Mouse (Mus musculus): Measurements from ENCODE around the gene Rfc3. TPM values are rescaled to one million over a fixed set of nuclear protein-coding genes. Genes with fewer than 3 reads are reported as not detected.
A peak's percentile ranks its signal among the peaks of the same experiment; 100 is the strongest.
"Not testable (repeated sequence)": the region's sequence is repeated elsewhere in the genome, so short reads cannot be mapped to it uniquely, and the experiment has no call there.

The Rfc3 gene
- 101 and 109 TPM in 2 replicates for polyA plus RNA-seq (2016; fragmentation: Nextera tagmentation; extraction: Ambion mirVana)

- H3K9me3 ChIP-seq = no peaks in the 10 kb centered on the region
- H3K27me3 ChIP-seq = no peaks in the 10 kb centered on the region
- WGBS = under 1% methylated on average over 40 of the region's 42 CpGs
Measured at GRCm38 (mm10) chr5:151650700-151651410, at the start of gene Rfc3. Rfc3 (minus strand) TSS chr5:151651242.

GRCm38 (mm10) chr5:151693636-151694035 lies 42.6 kb upstream of the Rfc3 start:
- H3K9ac ChIP-seq (replicated peaks); H3K4me2 ChIP-seq (replicated peaks); ATAC-seq (ENCODE audit: low FRiP score, low read depth); H3K4me1 ChIP-seq; H3K4me3 ChIP-seq; H3K36me3 ChIP-seq; H3K27ac ChIP-seq (replicated peaks); H3K27me3 ChIP-seq; H3K9me3 ChIP-seq: not testable (repeated sequence)
- WGBS = 92% methylated on average over 13 of the region's 13 CpGs

More at GRCm38 (mm10) chr5:151650700-151651410, at the start of gene Rfc3:
- Histone ChIP-seq H3K4me3 (peak within 1 kb of the TSS; percentile 79), H3K27ac (replicated peaks) (peak within 1 kb of the TSS; percentile 75), H3K4me2 (replicated peaks) (peak within 1 kb of the TSS; percentile 71), H3K4me1 (peaks cover 10% of the 10 kb centered on the region), H3K9ac (replicated peaks) (peak within 1 kb of the TSS; percentile 75), H3K36me3 (peaks cover 36% of the 10 kb centered on the region)
- ATAC-seq (ENCODE audit: low FRiP score, low read depth) = peak; percentile 99

GRCm38 (mm10) chr5:151686606-151687525 lies 35.8 kb upstream of the Rfc3 start:
- Histone ChIP-seq H3K4me1 (no peaks in the 10 kb centered on the region), H3K27me3 (no peaks in the 10 kb centered on the region), H3K4me2 (replicated peaks) (peak overlapping the region; percentile 48), H3K4me3 (0 out of 2 replicates have a peak overlapping the region, but pooled peaks have one; percentile 18), H3K9ac (replicated peaks) (no peak overlapping the region), H3K36me3 (no peaks in the 10 kb centered on the region), H3K27ac (replicated peaks) (no peak overlapping the region), H3K9me3 (no peaks in the 10 kb centered on the region)
- 29% methylated on average over 15 of the region's 15 CpGs for WGBS
- ATAC-seq (ENCODE audit: low FRiP score, low read depth) = peak; percentile 98

- H3K36me3 ChIP-seq = no peaks in the 10 kb centered on the region
- WGBS = 96% methylated on average over 4 of the region's 4 CpGs
- no peak overlapping the region for H3K4me3 ChIP-seq
- no peaks in the 10 kb centered on the region for H3K9me3 ChIP-seq
- no peak overlapping the region for H3K4me2 ChIP-seq (replicated peaks)
- H3K27ac ChIP-seq (replicated peaks) = no peak overlapping the region
- ATAC-seq (ENCODE audit: low FRiP score, low read depth) = no peak
- no peak overlapping the region for H3K9ac ChIP-seq (replicated peaks)
- H3K4me1 ChIP-seq = no peaks in the 10 kb centered on the region
- H3K27me3 ChIP-seq = no peaks in the 10 kb centered on the region
Measured at GRCm38 (mm10) chr5:151662207-151662606, 11.2 kb upstream of the Rfc3 start.

- Histone ChIP-seq H3K9me3 (no peaks in the 10 kb centered on the region), H3K4me3 (no peak overlapping the region), H3K4me1 (peaks cover 10% of the 10 kb centered on the region), H3K27ac (replicated peaks) (peak overlapping the region; percentile 75), H3K9ac (replicated peaks) (no peak overlapping the region), H3K36me3 (peaks cover 31% of the 10 kb centered on the region), H3K27me3 (no peaks in the 10 kb centered on the region), H3K4me2 (replicated peaks) (0 out of 2 replicates have a peak overlapping the region, but pooled peaks have one; percentile 71)
- peak; percentile 5; the same call in 1 of the 2 replicates for ATAC-seq (ENCODE audit: low FRiP score, low read depth)
- WGBS = 64% methylated on average over 3 of the region's 3 CpGs
Measured at GRCm38 (mm10) chr5:151651411-151651784, 356 bp upstream of the Rfc3 start.

GRCm38 (mm10) chr5:151644845-151645244 lies 6.2 kb downstream of the Rfc3 start:
- 94% methylated on average over 7 of the region's 7 CpGs for WGBS
- Histone ChIP-seq H3K9ac (replicated peaks) (no peak overlapping the region), H3K27ac (replicated peaks) (no peak overlapping the region), H3K4me1 (peaks cover 6% of the 10 kb centered on the region), H3K4me2 (replicated peaks) (no peak overlapping the region), H3K4me3 (no peak overlapping the region), H3K9me3 (no peaks in the 10 kb centered on the region), H3K36me3 (peaks cover 93% of the 10 kb centered on the region), H3K27me3 (no peaks in the 10 kb centered on the region)
- no peak for ATAC-seq (ENCODE audit: low FRiP score, low read depth)

- H3K4me3 ChIP-seq = no peak overlapping the region
- H3K27ac ChIP-seq (replicated peaks) = no peak overlapping the region
- H3K9me3 ChIP-seq = no peaks in the 10 kb centered on the region
- no peak for ATAC-seq (ENCODE audit: low FRiP score, low read depth)
- peaks cover 77% of the 10 kb centered on the region for H3K36me3 ChIP-seq
- H3K9ac ChIP-seq (replicated peaks) = no peak overlapping the region
- 91% methylated on average over 5 of the region's 5 CpGs for WGBS
- H3K27me3 ChIP-seq = no peaks in the 10 kb centered on the region
- H3K4me1 ChIP-seq = no peaks in the 10 kb centered on the region
- H3K4me2 ChIP-seq (replicated peaks) = no peak overlapping the region
Measured at GRCm38 (mm10) chr5:151642867-151643266, 8.2 kb downstream of the Rfc3 start.

- 100% methylated on average over 1 of the region's 1 CpGs for WGBS
- ATAC-seq (ENCODE audit: low FRiP score, low read depth) = no peak
- no peaks in the 10 kb centered on the region for H3K27me3 ChIP-seq
- H3K27ac ChIP-seq (replicated peaks) = no peak overlapping the region
- H3K9me3 ChIP-seq = no peaks in the 10 kb centered on the region
- no peak overlapping the region for H3K4me2 ChIP-seq (replicated peaks)
- H3K9ac ChIP-seq (replicated peaks) = no peak overlapping the region
- peaks cover 70% of the 10 kb centered on the region for H3K36me3 ChIP-seq
- H3K4me3 ChIP-seq = no peak overlapping the region
- no peaks in the 10 kb centered on the region for H3K4me1 ChIP-seq
Measured at GRCm38 (mm10) chr5:151642102-151642501, 8.9 kb downstream of the Rfc3 start.

GRCm38 (mm10) chr5:151605921-151606320 lies 45.1 kb downstream of the Rfc3 start, which contains the start of gene Vmn2r18:
Vmn2r18 (minus strand) TSS chr5:151606021.
- H3K4me2 ChIP-seq (replicated peaks) = no peak within 1 kb of the TSS
- H3K36me3 ChIP-seq = no peaks in the 10 kb centered on the region
- 88% methylated on average over 3 of the region's 3 CpGs for WGBS
- no peaks in the 10 kb centered on the region for H3K4me1 ChIP-seq
- H3K9ac ChIP-seq (replicated peaks) = no peak within 1 kb of the TSS
- H3K27ac ChIP-seq (replicated peaks) = no peak within 1 kb of the TSS
- no peaks in the 10 kb centered on the region for H3K9me3 ChIP-seq
- no peaks in the 10 kb centered on the region for H3K27me3 ChIP-seq
- no peak for ATAC-seq (ENCODE audit: low FRiP score, low read depth)
- H3K4me3 ChIP-seq = no peak within 1 kb of the TSS

GRCm38 (mm10) chr5:151601696-151602095 lies 49.3 kb downstream of the Rfc3 start:
- WGBS = 57% methylated on average over 1 of the region's 1 CpGs
- no peak overlapping the region for H3K4me2 ChIP-seq (replicated peaks)
- ATAC-seq (ENCODE audit: low FRiP score, low read depth) = no peak
- no peak overlapping the region for H3K4me3 ChIP-seq
- no peaks in the 10 kb centered on the region for H3K27me3 ChIP-seq
- H3K27ac ChIP-seq (replicated peaks) = no peak overlapping the region
- no peak overlapping the region for H3K9ac ChIP-seq (replicated peaks)
- no peaks in the 10 kb centered on the region for H3K9me3 ChIP-seq
- H3K4me1 ChIP-seq = no peaks in the 10 kb centered on the region
- no peaks in the 10 kb centered on the region for H3K36me3 ChIP-seq

Measured in midbrain, embryonic 12.5 days (tissue).